Mouse (Mus musculus): ENCODE measurements around the gene Taok3. TPM values are rescaled to one million over a fixed set of nuclear protein-coding genes. Genes with fewer than 3 reads are reported as not detected.

Taok3 gene
- total RNA-seq, 2 experiments from 2014 or later, result 66.3 to 68.3 TPM

- no peak for DNase-seq (ENCODE audit: low spot score in 2 of 2)
These were observed 20.4 kb downstream of the Taok3 start for GRCm38 (mm10) chr5:117140374-117140773.

GRCm38 (mm10) chr5:117143721-117144135 lies 23.8 kb downstream of the Taok3 start:
- peak; percentile 30 to 54 for DNase-seq (ENCODE audit: low spot score in 2 of 2)

- DNase-seq (ENCODE audit: low spot score in 2 of 2), result no peak
These were observed 26.2 kb downstream of the Taok3 start for GRCm38 (mm10) chr5:117146165-117146564.

- no peak for DNase-seq (ENCODE audit: low spot score in 2 of 2)
These were observed 27.5 kb downstream of the Taok3 start for GRCm38 (mm10) chr5:117147187-117148095.

GRCm38 (mm10) chr5:117149054-117149942 lies 29.4 kb downstream of the Taok3 start:
- no peak for DNase-seq (ENCODE audit: low spot score in 2 of 2)

GRCm38 (mm10) chr5:117150068-117150467 lies 30.1 kb downstream of the Taok3 start:
- no peak for DNase-seq (ENCODE audit: low spot score in 2 of 2)

GRCm38 (mm10) chr5:117152944-117153343 lies 33.0 kb downstream of the Taok3 start:
- DNase-seq (ENCODE audit: low spot score in 2 of 2), result no peak

GRCm38 (mm10) chr5:117153527-117154091 lies 33.7 kb downstream of the Taok3 start:
- no peak for DNase-seq (ENCODE audit: low spot score in 2 of 2)

GRCm38 (mm10) chr5:117158335-117159018 lies 38.5 kb downstream of the Taok3 start:
- no peak for DNase-seq (ENCODE audit: low spot score in 2 of 2)

GRCm38 (mm10) chr5:117159326-117159725 lies 39.4 kb downstream of the Taok3 start:
- DNase-seq (ENCODE audit: low spot score in 2 of 2), result no peak

- DNase-seq (ENCODE audit: low spot score in 2 of 2), result no peak
These were observed 39.9 kb downstream of the Taok3 start for GRCm38 (mm10) chr5:117159805-117160291.

GRCm38 (mm10) chr5:117160499-117160898 lies 40.6 kb downstream of the Taok3 start:
- DNase-seq (ENCODE audit: low spot score in 2 of 2), result no peak

GRCm38 (mm10) chr5:117163790-117164189 lies 43.9 kb downstream of the Taok3 start:
- no peak for DNase-seq (ENCODE audit: low spot score in 2 of 2)

GRCm38 (mm10) chr5:117164516-117164915 lies 44.6 kb downstream of the Taok3 start:
- no peak for DNase-seq (ENCODE audit: low spot score in 2 of 2)

- DNase-seq (ENCODE audit: low spot score in 2 of 2), result no peak
These were observed 45.0 kb downstream of the Taok3 start for GRCm38 (mm10) chr5:117164923-117165322.

- no peak for DNase-seq (ENCODE audit: low spot score in 2 of 2)
These were observed 46.0 kb downstream of the Taok3 start for GRCm38 (mm10) chr5:117165946-117166345.

GRCm38 (mm10) chr5:117166811-117167365 lies 47.0 kb downstream of the Taok3 start:
- DNase-seq (ENCODE audit: low spot score in 2 of 2), result no peak

GRCm38 (mm10) chr5:117168351-117169100 lies 48.6 kb downstream of the Taok3 start:
- DNase-seq (ENCODE audit: low spot score in 2 of 2), result no peak

- DNase-seq (ENCODE audit: low spot score in 2 of 2), result no peak
These were observed 54.1 kb downstream of the Taok3 start for GRCm38 (mm10) chr5:117174057-117174456.

- no peak for DNase-seq (ENCODE audit: low spot score in 2 of 2)
These were observed 56.0 kb downstream of the Taok3 start for GRCm38 (mm10) chr5:117175896-117176295.

Data from layer of hippocampus, postnatal 10 days (tissue).